Mouse (Mus musculus): ENCODE measurements around the gene Gm47189. TPM values are rescaled to one million over a fixed set of nuclear protein-coding genes. Genes with fewer than 3 reads are reported as not detected.
A peak's percentile ranks its signal among the peaks of the same experiment; 100 is the strongest.
"Not testable (repeated sequence)": the region's sequence is repeated elsewhere in the genome, so short reads cannot be mapped to it uniquely, and the experiment has no call there.

Gene Gm47189
- polyA plus RNA-seq (2012; rRNA removed) = not detected in 2 replicates

DNA sequence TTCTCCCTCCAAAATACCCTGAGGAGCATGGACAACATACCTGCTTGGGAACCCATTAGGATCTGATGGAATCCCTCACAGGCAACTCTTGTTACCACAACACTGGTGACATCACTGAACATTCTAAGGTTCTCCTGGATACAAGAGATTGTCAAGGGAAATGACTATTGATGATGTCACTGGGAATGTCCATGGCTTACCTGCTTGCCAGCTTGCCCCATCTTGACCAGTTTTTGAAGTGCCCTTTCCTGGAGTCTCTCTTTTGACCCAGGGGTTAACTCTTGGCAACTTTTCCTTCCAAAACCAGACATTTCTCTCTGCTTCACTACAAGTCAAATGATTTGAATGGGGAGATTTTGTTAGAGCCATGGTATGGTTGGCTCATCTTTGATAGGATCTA lies at the start of gene Gm47189:
Gene Gm47189 (minus strand): TSS at position 101 of the 400 bp plus-strand sequence.
- not testable (repeated sequence) for H3K4me3 ChIP-seq (ENCODE audit: control insufficient read depth, insufficient read depth, low read length); H3K27me3 ChIP-seq (ENCODE audit: control insufficient read depth, insufficient read depth, low read length); H3K36me3 ChIP-seq (ENCODE audit: control insufficient read depth, insufficient read depth, low read length); H3K27ac ChIP-seq (ENCODE audit: control insufficient read depth, insufficient read depth, low read length); DNase-seq; H3K4me1 ChIP-seq (replicated peaks; ENCODE audit: control insufficient read depth, insufficient read depth, low read length)

DNA sequence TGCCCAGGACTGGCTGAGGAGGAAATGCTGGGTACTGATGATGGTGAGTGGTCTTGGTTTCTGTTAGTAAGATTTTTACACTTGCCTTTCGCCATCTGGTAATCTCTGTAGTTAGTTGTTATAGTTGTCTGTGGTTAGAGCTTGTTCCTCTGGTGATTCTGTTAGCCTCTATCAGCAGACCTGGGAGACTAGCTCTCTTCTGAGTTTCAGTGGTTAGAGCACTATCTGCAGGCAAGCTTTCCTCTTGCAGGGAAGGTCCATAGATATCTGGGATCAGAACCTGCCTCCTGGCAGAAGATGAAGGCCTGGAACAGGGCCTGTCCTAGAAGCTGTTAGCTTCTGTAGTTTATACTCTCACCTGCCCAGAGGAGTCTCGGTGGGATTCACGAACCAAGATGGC lies 16.3 kb downstream of the Gm47189 start:
- H3K4me3 ChIP-seq (ENCODE audit: control insufficient read depth, insufficient read depth, low read length); H3K27me3 ChIP-seq (ENCODE audit: control insufficient read depth, insufficient read depth, low read length); H3K36me3 ChIP-seq (ENCODE audit: control insufficient read depth, insufficient read depth, low read length); H3K4me1 ChIP-seq (replicated peaks; ENCODE audit: control insufficient read depth, insufficient read depth, low read length); H3K27ac ChIP-seq (ENCODE audit: control insufficient read depth, insufficient read depth, low read length): not testable (repeated sequence)
- WGBS = 96% methylated on average over 2 of the region's 3 CpGs
- peak; percentile 1 for DNase-seq

DNA sequence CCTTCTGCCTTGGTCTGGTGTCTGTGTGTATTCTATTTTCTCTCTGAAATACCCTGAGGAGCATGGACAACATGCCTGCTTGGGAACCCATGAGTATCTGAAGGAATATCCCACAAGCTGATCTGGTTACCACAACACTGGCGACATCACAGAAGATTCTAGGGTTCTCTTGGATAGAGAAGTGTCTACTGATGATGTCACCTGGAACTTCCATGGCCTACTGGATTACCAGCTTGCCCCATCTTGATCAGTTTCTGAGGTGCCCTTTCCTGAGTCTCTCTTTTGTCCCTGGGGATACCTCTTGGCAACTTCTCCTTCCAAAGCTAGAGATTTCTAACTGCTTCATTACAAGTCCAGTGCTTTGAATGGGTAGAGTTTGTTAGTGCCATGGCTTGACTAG lies 21.7 kb downstream of the Gm47189 start, which contains the start of gene Gm7929:
Gene Gm7929 (minus strand): TSS at position 101 of the 400 bp plus-strand sequence.
- 100% methylated on average over 1 of the region's 1 CpGs for WGBS
- not testable (repeated sequence) for H3K27ac ChIP-seq (ENCODE audit: control insufficient read depth, insufficient read depth, low read length); DNase-seq; H3K36me3 ChIP-seq (ENCODE audit: control insufficient read depth, insufficient read depth, low read length); H3K27me3 ChIP-seq (ENCODE audit: control insufficient read depth, insufficient read depth, low read length); H3K4me1 ChIP-seq (replicated peaks; ENCODE audit: control insufficient read depth, insufficient read depth, low read length); H3K4me3 ChIP-seq (ENCODE audit: control insufficient read depth, insufficient read depth, low read length)

- not testable (repeated sequence) for DNase-seq; H3K36me3 ChIP-seq (ENCODE audit: control insufficient read depth, insufficient read depth, low read length); H3K27me3 ChIP-seq (ENCODE audit: control insufficient read depth, insufficient read depth, low read length); H3K4me1 ChIP-seq (replicated peaks; ENCODE audit: control insufficient read depth, insufficient read depth, low read length); H3K4me3 ChIP-seq (ENCODE audit: control insufficient read depth, insufficient read depth, low read length); H3K27ac ChIP-seq (ENCODE audit: control insufficient read depth, insufficient read depth, low read length)
- WGBS = 78% methylated on average over 17 of the region's 17 CpGs
These were observed 48.8 kb downstream of the Gm47189 start for GRCm38 (mm10) chr14:41723437-41723836.

GRCm38 (mm10) chr14:41717180-41717579 lies 55.1 kb downstream of the Gm47189 start:
- not testable (repeated sequence) for H3K36me3 ChIP-seq (ENCODE audit: control insufficient read depth, insufficient read depth, low read length); H3K4me3 ChIP-seq (ENCODE audit: control insufficient read depth, insufficient read depth, low read length); H3K27ac ChIP-seq (ENCODE audit: control insufficient read depth, insufficient read depth, low read length); H3K27me3 ChIP-seq (ENCODE audit: control insufficient read depth, insufficient read depth, low read length); H3K4me1 ChIP-seq (replicated peaks; ENCODE audit: control insufficient read depth, insufficient read depth, low read length); DNase-seq
- WGBS = 83% methylated on average over 1 of the region's 1 CpGs

Other genes starting within 250 kb of the Gm47189 start
- not detected in 2 replicates for gene Gm7970, start 216.9 kb downstream of the Gm47189 start, polyA plus RNA-seq (2012; rRNA removed)
- not detected in 2 replicates for gene 1700049E17Rik2, start 199.2 kb downstream of the Gm47189 start, polyA plus RNA-seq (2012; rRNA removed)
- gene Gm3072, start 147.8 kb downstream of the Gm47189 start, polyA plus RNA-seq (2012; rRNA removed) = not detected in 2 replicates
- gene Gm3676, start 126.0 kb downstream of the Gm47189 start, polyA plus RNA-seq (2012; rRNA removed) = not detected in 2 replicates
- not detected in 2 replicates for gene Gm8068, start 70.6 kb downstream of the Gm47189 start, polyA plus RNA-seq (2012; rRNA removed)
- gene Gm7929, start 21.8 kb downstream of the Gm47189 start, polyA plus RNA-seq (2012; rRNA removed) = not detected in 2 replicates
- gene Gm7980, start 134.8 kb upstream of the Gm47189 start, polyA plus RNA-seq (2012; rRNA removed) = not detected in 2 replicates
- gene 1700049E17Rik1, start 152.5 kb upstream of the Gm47189 start, polyA plus RNA-seq (2012; rRNA removed) = not detected in 2 replicates
- gene 1700024B05Rik, start 171.6 kb upstream of the Gm47189 start, polyA plus RNA-seq (2012; rRNA removed) = not detected in 2 replicates
- not detected in 2 replicates for gene Gm6401, start 195.5 kb upstream of the Gm47189 start, polyA plus RNA-seq (2012; rRNA removed)
- not detected in 2 replicates for gene Gm3543, start 210.9 kb upstream of the Gm47189 start, polyA plus RNA-seq (2012; rRNA removed)

All from thymus, adult 2 months (tissue).